Mouse (Mus musculus) kidney, adult 11 months (tissue): ENCODE data around the gene Nav2.

Experiments used
- DNase-seq: peaks from one replicate; pipeline ENCODE4 v3.0.0; 2022

The Nav2 gene

DNA sequence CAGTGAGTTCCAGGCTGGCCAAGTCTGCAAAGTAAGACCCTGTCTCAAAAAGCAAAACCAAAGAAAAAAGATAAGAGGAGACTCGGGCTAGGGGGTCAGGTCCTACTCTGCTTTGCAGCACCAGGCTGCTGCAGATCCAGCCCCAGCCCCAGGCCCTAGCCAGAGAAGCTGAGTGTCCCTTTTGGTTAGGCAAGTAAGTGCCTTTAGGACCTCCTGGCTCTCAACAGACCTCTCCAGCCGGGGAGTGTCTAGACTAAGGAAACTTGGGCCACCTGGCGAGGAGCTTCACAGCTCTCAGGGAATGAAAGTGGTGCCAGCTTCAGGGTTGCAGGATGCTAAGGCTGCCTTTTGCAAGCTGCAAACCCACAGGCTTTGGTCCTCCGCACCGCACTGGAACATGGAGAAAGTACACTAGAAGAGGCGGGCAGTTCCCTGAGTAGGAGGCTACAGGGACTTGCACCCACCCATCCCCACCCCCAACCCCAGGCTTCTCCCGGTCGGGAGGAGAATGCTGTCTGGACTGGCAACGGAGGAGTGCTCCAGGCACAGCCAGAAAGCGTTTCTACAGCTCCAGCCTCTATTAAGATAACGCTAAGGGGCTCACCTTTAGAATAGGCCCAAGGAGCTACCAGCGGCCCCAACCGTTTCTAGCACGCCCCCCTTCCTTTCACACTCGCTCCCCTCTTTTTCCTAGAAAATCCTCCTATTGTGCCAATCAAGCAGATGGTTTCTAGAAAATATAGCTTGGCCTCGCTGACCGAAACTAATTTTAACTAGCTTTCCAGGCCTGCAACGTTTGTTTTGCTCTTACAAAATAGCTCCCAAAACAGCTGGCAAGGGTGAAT, 731.6 kb downstream of the Nav2 start:
- DNase-seq = no peak

DNA sequence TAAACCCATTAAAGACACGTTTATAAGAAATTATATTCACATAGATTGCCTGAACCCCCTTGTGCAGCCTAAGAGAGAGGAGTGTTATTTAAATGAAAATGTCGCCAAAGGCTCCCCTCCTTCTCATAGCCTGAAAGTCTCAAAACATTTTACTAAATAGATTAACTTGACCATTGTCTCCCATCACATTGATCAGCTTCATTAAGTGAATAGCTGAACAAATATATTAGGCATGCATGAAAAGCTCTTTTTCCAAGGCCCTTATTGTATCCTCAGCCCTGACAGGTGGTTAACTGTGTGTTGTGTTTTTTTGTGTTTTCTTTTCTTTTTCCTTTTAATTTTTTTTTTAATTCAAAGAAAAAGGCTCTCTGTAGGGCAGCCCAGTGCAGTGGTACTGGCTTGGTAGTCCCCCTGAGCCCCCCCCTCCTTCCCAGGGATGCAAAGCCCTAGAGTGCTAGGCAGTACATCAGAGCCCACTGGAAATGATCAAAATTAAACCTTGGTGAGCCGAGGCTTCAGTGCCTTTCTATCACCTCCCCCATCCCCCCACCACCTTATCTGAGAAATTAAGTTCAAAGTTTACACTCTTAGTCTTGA, 732.3 kb downstream of the Nav2 start:
- no peak for DNase-seq
